In the genomic region with DNA sequence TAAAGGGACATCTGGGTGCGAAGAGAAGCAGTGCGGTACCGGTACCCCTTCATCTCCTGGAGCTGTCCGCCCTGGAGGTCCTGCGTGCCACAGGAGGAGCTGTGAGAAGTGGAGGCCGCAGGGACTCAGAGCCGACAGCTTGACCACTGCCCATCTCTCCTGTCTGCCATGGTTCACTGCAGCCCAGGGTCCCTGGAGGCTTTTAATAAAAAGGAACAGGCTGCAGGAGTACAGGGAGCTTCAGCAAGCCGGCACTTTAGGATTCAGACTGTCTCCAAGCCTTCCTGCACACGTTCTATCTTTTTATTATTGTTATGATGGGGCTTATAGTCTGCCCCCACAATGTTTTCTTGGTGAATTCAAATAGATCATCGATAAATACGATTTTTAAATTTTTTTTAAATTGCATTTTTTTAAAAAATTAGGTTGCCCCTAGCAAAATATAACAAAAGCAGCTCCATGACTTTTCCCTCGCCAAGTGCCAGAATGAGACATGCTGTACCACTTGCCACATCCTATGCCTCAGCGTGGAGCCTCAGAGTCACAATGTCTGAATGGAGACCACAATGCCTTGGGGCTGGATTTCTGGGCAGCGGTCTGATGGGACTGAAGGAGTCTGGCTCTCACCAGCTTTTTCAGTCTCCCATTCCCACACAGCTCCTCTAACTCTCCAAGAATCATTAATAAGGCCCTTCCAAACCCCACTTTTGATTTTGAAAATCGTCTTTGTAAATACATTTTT, we compare ENCODE assay signal across 18 mouse cellular contexts.
DNase-seq lines count a peak whose midpoint lies in the region.
"Had no signal": no experiment of that assay in that cellular context is flagged by ENCODE, and none has a peak within 500 bp of the region (broad histone marks: within the 10 kb centered on the region; RNA-seq: fewer than 3 reads in every experiment).

No protein-coding gene starts in this region.

- no peaks in the 10 kb centered on the region for H3K27me3 ChIP-seq in hindbrain, embryonic 10.5 days (ENCODE audit: insufficient read depth, poor library complexity, severe bottlenecking)
- no peaks in the 10 kb centered on the region for H3K27me3 ChIP-seq in midbrain, embryonic 10.5 days (ENCODE audit: low read depth, poor library complexity, severe bottlenecking)
- H3K27me3 ChIP-seq: embryonic facial prominence, embryonic 13.5 days; forebrain, embryonic 15.5 days; limb, embryonic 12.5 days; liver, embryonic 15.5 days had no signal

- H3K9me3 ChIP-seq in hindbrain, embryonic 10.5 days = no peaks in the 10 kb centered on the region
- no peaks in the 10 kb centered on the region for H3K9me3 ChIP-seq in midbrain, embryonic 10.5 days (replicated peaks)
- H3K9me3 ChIP-seq: embryonic facial prominence, embryonic 13.5 days; forebrain, embryonic 15.5 days; limb, embryonic 12.5 days; liver, embryonic 15.5 days had no signal

- 0 out of 2 replicates have a peak, but pooled peaks cover 4% of the 10 kb centered on the region for H3K4me1 ChIP-seq in hindbrain, embryonic 10.5 days (replicated peaks)
- H3K4me1 ChIP-seq in midbrain, embryonic 10.5 days = peaks cover 6% of the 10 kb centered on the region; the same call in 1 of the 2 replicates
- H3K4me1 ChIP-seq: embryonic facial prominence, embryonic 13.5 days; forebrain, embryonic 15.5 days; limb, embryonic 12.5 days; liver, embryonic 15.5 days had no signal

- peak; percentile 40 for DNase-seq in left cerebral cortex, postnatal 4 days
- DNase-seq in left cerebral cortex, postnatal 25 days (ENCODE audit: low spot score in 2 of 2) = no peak
- peak; percentile 27 for DNase-seq in hindbrain, embryonic 10.5 days (ENCODE audit: low spot score)
- DNase-seq in midbrain, embryonic 10.5 days (ENCODE audit: low spot score) = peak; percentile 16
- peak; percentile 30 for DNase-seq in retina, postnatal 1 day
- DNase-seq in gastrocnemius, postnatal 25 days = no peak
- no peak for DNase-seq in right cerebral cortex, postnatal 36 days (ENCODE audit: low spot score in 2 of 2)
- DNase-seq: adrenal gland, postnatal 10 days; cerebellum, adult 8-10 months; gastrocnemius, adult 2 months; heart, adult 2 months; lung, postnatal 14 days had no signal

- WGBS in hindbrain, embryonic 10.5 days = 56% methylated on average over 15 of the region's 15 CpGs
- 66% methylated on average over 15 of the region's 15 CpGs for WGBS in midbrain, embryonic 10.5 days

- no peak overlapping the region for H3K4me3 ChIP-seq in hindbrain, embryonic 10.5 days
- no peak overlapping the region for H3K4me3 ChIP-seq in midbrain, embryonic 10.5 days
- H3K4me3 ChIP-seq: embryonic facial prominence, embryonic 13.5 days; forebrain, embryonic 15.5 days; gastrocnemius, adult 2 months; heart, adult 2 months; limb, embryonic 12.5 days; liver, embryonic 15.5 days had no signal

- H3K36me3 ChIP-seq in hindbrain, embryonic 10.5 days = no peaks in the 10 kb centered on the region
- H3K36me3 ChIP-seq in midbrain, embryonic 10.5 days = no peaks in the 10 kb centered on the region
- H3K36me3 ChIP-seq: embryonic facial prominence, embryonic 13.5 days; forebrain, embryonic 15.5 days; G1E; limb, embryonic 12.5 days; liver, embryonic 15.5 days had no signal

- intact Hi-C loops in left cerebral cortex, postnatal 4 days (cut with DNase I) = no loop called here
- intact Hi-C loops in left cerebral cortex, postnatal 25 days (cut with DNase I) = no loop called here

- H3K27ac ChIP-seq in hindbrain, embryonic 10.5 days = 0 out of 2 replicates have a peak overlapping the region, but pooled peaks have one; percentile 35
- H3K27ac ChIP-seq in midbrain, embryonic 10.5 days (replicated peaks) = no peak overlapping the region
- H3K27ac ChIP-seq: embryonic facial prominence, embryonic 13.5 days; forebrain, embryonic 15.5 days; gastrocnemius, adult 2 months; heart, adult 2 months; kidney, postnatal 0 days; limb, embryonic 12.5 days; liver, embryonic 15.5 days had no signal

Comparison
In these comparisons a context has a peak if more than half of its experiments do, and no peak if none do; other contexts are left out.
1. DNase-seq: peak in left cerebral cortex, postnatal 4 days (single experiment), hindbrain, embryonic 10.5 days (single experiment), midbrain, embryonic 10.5 days (single experiment) and retina, postnatal 1 day (single experiment); none in left cerebral cortex, postnatal 25 days (0 of 2), gastrocnemius, postnatal 25 days (single experiment) and right cerebral cortex, postnatal 36 days (0 of 2).